Mouse (Mus musculus) stomach, postnatal 0 days (tissue): ENCODE results near the gene Atxn7l3.

Experiments
- CTCF ChIP-seq: IDR thresholded peaks from 2 replicates; pipeline ENCODE4 v1.5.1; 2016; ENCODE audit warnings: antibody characterized with exemption, low read depth, mild to moderate bottlenecking, moderate library complexity
- EP300 ChIP-seq: optimal IDR thresholded peaks from 2 replicates; pipeline ENCODE3; 2016; ENCODE audit warnings: antibody characterized with exemption

- TF ChIP-seq EP300 (no peak), CTCF (no peak)
These were observed 8.9 kb downstream of the Atxn7l3 start for GRCm38 (mm10) chr11:102287485-102287884.
